Mouse (Mus musculus) spleen, adult 2 months (tissue): ENCODE data around the gene Rab12.

Experiments
- CTCF ChIP-seq: fragments of 200-500 bp; IDR thresholded peaks from 2 replicates; pipeline ENCODE4 v1.5.1; 2011; ENCODE audit warnings: mild to moderate bottlenecking, inconsistent platforms; ENCODE audit not compliant: insufficient read depth, insufficient read length, insufficient replicate concordance; ENCODE audit errors: extremely low read depth
- POLR2A ChIP-seq: fragments of 200-500 bp; IDR thresholded peaks from 2 replicates; pipeline ENCODE4 v1.6.1; 2011; ENCODE audit warnings: low read depth, low read length, inconsistent platforms

DNA sequence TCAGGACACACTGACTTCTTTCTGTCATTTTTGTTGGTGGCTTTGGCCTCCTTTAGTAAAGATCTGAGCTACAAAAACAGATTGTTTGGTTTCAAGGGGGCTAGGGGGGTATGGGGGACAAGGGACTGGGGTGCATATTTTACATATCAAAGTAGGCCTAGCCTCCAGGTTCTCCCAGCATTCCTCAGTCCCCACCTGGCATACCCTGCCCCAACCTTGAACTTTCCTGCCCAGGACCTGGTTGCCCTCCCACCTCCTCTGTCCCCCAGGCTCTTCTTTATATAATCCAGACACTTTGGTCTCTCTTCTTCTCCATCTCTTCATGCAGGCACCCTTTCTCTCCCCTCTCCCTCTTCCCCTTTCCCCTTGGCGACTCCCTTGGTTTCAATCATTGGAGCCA, 46.3 kb downstream of the Rab12 start:
- TF ChIP-seq CTCF (no peak), POLR2A (no peak)
